Mouse (Mus musculus) forebrain, embryonic 15.5 days (tissue): ENCODE results near the gene B4galnt3. TPM values are rescaled to one million over a fixed set of nuclear protein-coding genes. Genes with fewer than 3 reads are reported as not detected.

Source experiments
- ATAC-seq: fragments of 200-750 bp; cut with Nextera tagmentation; replicated peaks from 2 replicates; pipeline ENCODE4 v1.8.0; 2017; ENCODE audit warnings: mild to moderate bottlenecking, moderate TSS enrichment, moderate library complexity
- H3K27ac ChIP-seq: fragments of 300-500 bp; sonication (generic); replicated peaks from 2 replicates; pipeline ENCODE4 v1.5.1; 2015; ENCODE audit warnings: mild to moderate bottlenecking, inconsistent platforms
- H3K27me3 ChIP-seq: fragments of 300-500 bp; sonication (generic); 2 replicates; pipeline ENCODE4 v1.6.1; 2015; ENCODE audit warnings: inconsistent platforms
- H3K36me3 ChIP-seq: fragments of 300-500 bp; sonication (generic); 2 replicates; pipeline ENCODE4 v1.6.1; 2015; ENCODE audit warnings: mild to moderate bottlenecking, inconsistent platforms
- H3K4me1 ChIP-seq: fragments of 300-500 bp; sonication (generic); 2 replicates; pipeline ENCODE4 v1.6.1; 2015; ENCODE audit warnings: inconsistent platforms
- H3K4me2 ChIP-seq: fragments of 300-500 bp; sonication (generic); replicated peaks from 2 replicates; pipeline ENCODE4 v1.6.1; 2015; ENCODE audit warnings: mild to moderate bottlenecking, inconsistent platforms
- H3K4me3 ChIP-seq: fragments of 300-500 bp; sonication (generic); 2 replicates; pipeline ENCODE4 v1.5.1; 2015; ENCODE audit warnings: mild to moderate bottlenecking, inconsistent platforms
- H3K9ac ChIP-seq: fragments of 300-500 bp; sonication (generic); replicated peaks from 2 replicates; pipeline ENCODE4 v1.6.1; 2015; ENCODE audit warnings: mild to moderate bottlenecking, inconsistent platforms
- H3K9me3 ChIP-seq: fragments of 300-500 bp; sonication (generic); 2 replicates; pipeline ENCODE4 v1.6.1; 2016; ENCODE audit warnings: inconsistent platforms
- WGBS: fragments of 180-500 bp; shearing (Covaris S2); methylation state at CpG from one replicate; pipeline ENCODE4 v1.1.7; 2015; ENCODE audit warnings: mixed read lengths; 5-methylcytosine and 5-hydroxymethylcytosine counted together
- polyA plus RNA-seq: library from polyadenylated mRNA; unstranded; fragments of >200 nt; fragmentation: Nextera tagmentation; extraction: Ambion mirVana; gene quantifications from 2 replicates; pipeline ENCODE4 v1.2.1, GENCODE M21; 2015

Gene B4galnt3
- polyA plus RNA-seq, 1 experiment from 2014 or later, result 0.10 TPM

GRCm38 (mm10) chr6:120179044-120179755, 115.2 kb downstream of the B4galnt3 start:
- Histone ChIP-seq H3K36me3 (no peaks in the 10 kb centered on the region), H3K9me3 (no peaks in the 10 kb centered on the region), H3K4me1 (no peaks in the 10 kb centered on the region), H3K27me3 (no peaks in the 10 kb centered on the region), H3K27ac (no peak overlapping the region), H3K4me3 (no peak overlapping the region), H3K4me2 (no peak overlapping the region), H3K9ac (no peak overlapping the region)
- no peak for ATAC-seq
- 89% methylated on average over 6 of the region's 6 CpGs for WGBS

DNA sequence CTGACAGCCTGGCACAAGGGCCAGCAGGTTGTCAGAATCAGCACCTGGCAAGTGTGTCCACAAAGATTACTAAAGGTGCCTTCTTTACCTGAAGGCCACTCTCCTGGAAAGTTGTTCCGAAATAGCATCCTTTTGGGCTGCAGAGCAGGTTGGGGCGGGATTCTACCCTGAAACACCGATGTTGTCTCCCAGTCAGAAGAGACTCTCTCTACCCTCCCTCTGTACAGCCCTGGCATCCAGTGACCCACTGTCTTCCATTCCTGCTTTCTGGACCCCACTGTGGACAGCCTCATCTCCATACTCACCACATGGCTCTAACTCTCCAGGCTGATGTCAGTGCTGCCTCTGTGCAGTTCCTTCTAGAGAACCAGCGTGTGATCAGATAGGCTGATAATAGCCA, 118.7 kb downstream of the B4galnt3 start:
- 94% methylated on average over 4 of the region's 4 CpGs for WGBS
- H3K27ac ChIP-seq, result no peak overlapping the region
- no peaks in the 10 kb centered on the region for H3K9me3 ChIP-seq
- H3K4me3 ChIP-seq, result no peak overlapping the region
- no peaks in the 10 kb centered on the region for H3K27me3 ChIP-seq
- ATAC-seq, result no peak
- no peaks in the 10 kb centered on the region for H3K36me3 ChIP-seq
- H3K4me2 ChIP-seq, result no peak overlapping the region
- no peaks in the 10 kb centered on the region for H3K4me1 ChIP-seq
- H3K9ac ChIP-seq, result no peak overlapping the region

GRCm38 (mm10) chr6:120174602-120175115, 119.7 kb downstream of the B4galnt3 start:
- H3K27me3 ChIP-seq, result no peaks in the 10 kb centered on the region
- no peak for ATAC-seq

GRCm38 (mm10) chr6:120174028-120174601, 120.2 kb downstream of the B4galnt3 start:
- H3K27ac ChIP-seq, result no peak overlapping the region
- H3K4me3 ChIP-seq, result no peak overlapping the region
- WGBS, result 85% methylated on average over 6 of the region's 6 CpGs
- ATAC-seq, result no peak
- H3K4me2 ChIP-seq, result no peak overlapping the region
- no peaks in the 10 kb centered on the region for H3K9me3 ChIP-seq
- no peaks in the 10 kb centered on the region for H3K4me1 ChIP-seq
- H3K36me3 ChIP-seq, result no peaks in the 10 kb centered on the region
- H3K27me3 ChIP-seq, result no peaks in the 10 kb centered on the region
- no peak overlapping the region for H3K9ac ChIP-seq

More at GRCm38 (mm10) chr6:120174602-120175115, 119.7 kb downstream of the B4galnt3 start:
- Histone ChIP-seq H3K4me3 (no peak overlapping the region), H3K27ac (no peak overlapping the region), H3K9ac (no peak overlapping the region), H3K4me2 (no peak overlapping the region), H3K36me3 (no peaks in the 10 kb centered on the region), H3K4me1 (no peaks in the 10 kb centered on the region), H3K9me3 (no peaks in the 10 kb centered on the region)
- 76% methylated on average over 7 of the region's 7 CpGs for WGBS

DNA sequence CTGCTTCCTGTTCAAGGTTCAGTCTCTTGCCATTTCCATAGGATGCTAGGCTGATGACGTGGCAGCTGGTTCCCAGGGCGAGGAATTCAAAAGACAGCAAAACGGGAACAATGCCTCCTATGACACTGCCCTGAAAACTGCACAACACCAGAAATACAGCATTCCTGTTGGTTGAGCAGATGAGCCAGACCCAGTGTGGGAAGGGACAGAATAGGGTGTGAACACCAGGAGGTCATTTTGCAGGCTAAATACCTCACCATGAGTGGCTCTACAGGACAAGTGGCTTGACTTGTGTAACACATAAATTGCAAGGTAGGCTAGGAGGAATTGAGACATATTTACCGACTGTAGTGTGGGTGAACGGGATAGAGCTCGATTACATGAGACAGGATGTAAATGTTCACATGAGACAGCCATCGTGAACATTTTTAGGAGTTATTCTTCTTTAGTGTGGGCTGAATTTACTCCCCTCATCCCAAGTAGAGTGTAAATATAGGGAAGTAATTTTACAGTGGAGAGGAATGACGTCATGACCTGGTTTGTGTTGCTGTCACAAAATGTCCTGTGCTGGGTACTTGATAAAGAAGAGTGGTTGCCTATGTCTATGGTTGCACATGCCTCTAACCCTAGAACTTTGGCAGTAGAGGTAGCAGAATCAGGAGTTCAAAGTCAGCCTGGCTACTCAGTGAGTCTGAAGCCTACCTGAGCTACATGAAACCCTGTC, 121.9 kb downstream of the B4galnt3 start:
- ATAC-seq, result no peak
- no peak overlapping the region for H3K27ac ChIP-seq
- no peak overlapping the region for H3K4me2 ChIP-seq
- H3K4me3 ChIP-seq, result no peak overlapping the region
- WGBS, result 81% methylated on average over 8 of the region's 8 CpGs
- H3K27me3 ChIP-seq, result no peaks in the 10 kb centered on the region
- no peak overlapping the region for H3K9ac ChIP-seq
- no peaks in the 10 kb centered on the region for H3K4me1 ChIP-seq
- H3K36me3 ChIP-seq, result no peaks in the 10 kb centered on the region
- no peaks in the 10 kb centered on the region for H3K9me3 ChIP-seq

DNA sequence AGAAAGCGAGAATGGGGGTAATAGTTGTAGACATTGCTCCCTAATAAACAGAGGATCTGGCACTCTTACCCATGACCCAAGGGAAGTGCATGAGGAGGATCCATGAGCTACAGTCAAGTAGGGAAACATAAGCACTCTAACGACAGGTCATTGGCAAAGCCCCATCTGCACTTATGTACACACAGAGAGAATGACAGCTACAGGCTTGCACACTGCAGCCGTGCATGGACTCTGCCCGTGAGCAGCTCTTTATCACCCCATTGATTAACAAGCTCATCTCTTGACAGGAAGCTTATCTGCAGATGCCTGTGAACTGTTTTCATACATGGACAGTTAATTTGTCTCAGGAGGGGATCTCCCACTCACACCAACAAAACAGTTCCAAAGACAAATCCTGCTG, 126.8 kb downstream of the B4galnt3 start:
- no peak overlapping the region for H3K27ac ChIP-seq
- ATAC-seq, result no peak
- no peak overlapping the region for H3K4me2 ChIP-seq
- no peak overlapping the region for H3K4me3 ChIP-seq
- no peaks in the 10 kb centered on the region for H3K36me3 ChIP-seq
- H3K9me3 ChIP-seq, result no peaks in the 10 kb centered on the region
- no peaks in the 10 kb centered on the region for H3K4me1 ChIP-seq
- 80% methylated on average over 4 of the region's 4 CpGs for WGBS
- no peaks in the 10 kb centered on the region for H3K27me3 ChIP-seq
- H3K9ac ChIP-seq, result no peak overlapping the region

DNA sequence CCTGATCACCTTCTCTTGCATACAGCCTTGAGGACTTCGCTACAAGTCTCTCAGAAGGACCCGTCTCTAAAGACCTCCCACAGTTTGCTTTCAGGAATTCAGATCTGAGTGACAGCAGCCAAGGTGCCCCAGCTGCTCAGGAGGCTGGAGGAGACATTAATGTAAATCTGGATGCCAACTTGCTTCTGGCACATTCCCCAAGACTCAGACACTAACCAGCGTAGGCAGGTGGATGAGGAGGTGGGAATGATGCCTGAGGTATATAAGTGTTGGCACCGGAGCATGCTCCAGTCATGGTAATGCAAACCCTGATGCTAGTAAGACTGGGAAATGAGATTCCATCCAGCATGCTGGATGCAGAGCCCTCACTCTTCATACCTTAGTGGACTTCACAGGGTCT, 129.6 kb downstream of the B4galnt3 start:
- no peak for ATAC-seq
- H3K4me3 ChIP-seq, result no peak overlapping the region

DNA sequence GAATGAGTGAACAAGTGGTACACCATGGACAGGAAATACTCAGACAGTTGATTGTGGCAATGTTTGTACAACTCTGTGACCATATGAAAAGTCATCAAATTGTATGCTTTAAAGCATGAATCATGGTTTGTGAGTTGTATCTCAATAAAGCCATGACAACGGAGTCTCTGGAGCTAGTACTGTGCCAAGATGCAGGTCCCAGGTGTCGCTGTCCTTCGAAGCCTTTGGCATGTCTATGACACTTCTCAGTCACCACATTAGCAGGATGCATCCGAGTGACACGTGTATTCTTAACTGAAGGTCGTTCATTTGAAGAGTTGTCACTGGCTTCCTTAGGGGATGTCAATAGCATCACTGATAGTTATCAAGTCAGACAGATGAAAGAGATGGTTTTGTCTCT, 131.4 kb downstream of the B4galnt3 start:
- Histone ChIP-seq H3K27ac (no peak overlapping the region), H3K9me3 (no peaks in the 10 kb centered on the region), H3K4me1 (peaks cover 18% of the 10 kb centered on the region), H3K27me3 (no peaks in the 10 kb centered on the region), H3K36me3 (no peaks in the 10 kb centered on the region), H3K4me3 (no peak overlapping the region), H3K9ac (no peak overlapping the region), H3K4me2 (no peak overlapping the region)
- 83% methylated on average over 6 of the region's 6 CpGs for WGBS
- no peak for ATAC-seq

More for the DNA sequence above, 129.6 kb downstream of the B4galnt3 start:
- no peak overlapping the region for H3K9ac ChIP-seq
- WGBS, result 78% methylated on average over 4 of the region's 4 CpGs
- H3K4me2 ChIP-seq, result no peak overlapping the region
- H3K36me3 ChIP-seq, result no peaks in the 10 kb centered on the region
- no peaks in the 10 kb centered on the region for H3K9me3 ChIP-seq
- H3K27me3 ChIP-seq, result no peaks in the 10 kb centered on the region
- peaks cover 5% of the 10 kb centered on the region for H3K4me1 ChIP-seq
- H3K27ac ChIP-seq, result no peak overlapping the region

GRCm38 (mm10) chr6:120159133-120159901, 135.0 kb downstream of the B4galnt3 start:
- H3K4me1 ChIP-seq, result peaks cover 31% of the 10 kb centered on the region
- ATAC-seq, result peak; percentile 89

DNA sequence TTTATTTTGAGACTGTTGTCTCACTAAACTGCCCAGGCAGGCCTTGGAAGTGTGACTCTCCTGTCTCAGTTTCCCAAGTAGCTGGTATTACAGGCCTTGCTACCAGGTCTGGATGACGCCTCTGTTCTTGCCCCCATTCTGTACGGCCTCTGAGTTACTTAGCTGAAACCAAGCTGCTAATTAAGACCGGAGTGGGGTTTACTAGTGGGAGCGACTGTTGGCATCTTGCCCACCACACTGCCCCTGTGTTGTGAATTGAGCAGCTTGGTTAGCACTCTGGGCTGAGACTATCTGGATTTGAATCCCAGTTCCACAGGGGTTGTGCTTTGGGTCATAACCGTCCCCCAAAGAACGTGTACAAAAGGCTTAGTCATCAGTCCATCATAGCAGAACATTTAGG, 136.9 kb downstream of the B4galnt3 start:
- no peak overlapping the region for H3K4me3 ChIP-seq
- peak; percentile 53 for ATAC-seq
- no peak overlapping the region for H3K27ac ChIP-seq
- H3K27me3 ChIP-seq, result no peaks in the 10 kb centered on the region
- no peaks in the 10 kb centered on the region for H3K36me3 ChIP-seq
- H3K4me1 ChIP-seq, result peaks cover 31% of the 10 kb centered on the region
- H3K9ac ChIP-seq, result no peak overlapping the region
- WGBS, result 19% methylated on average over 6 of the region's 6 CpGs
- H3K4me2 ChIP-seq, result no peak overlapping the region
- H3K9me3 ChIP-seq, result no peaks in the 10 kb centered on the region

More at GRCm38 (mm10) chr6:120159133-120159901, 135.0 kb downstream of the B4galnt3 start:
- WGBS, result 33% methylated on average over 9 of the region's 9 CpGs
- H3K9me3 ChIP-seq, result no peaks in the 10 kb centered on the region
- H3K4me3 ChIP-seq, result no peak overlapping the region
- H3K9ac ChIP-seq, result no peak overlapping the region
- no peaks in the 10 kb centered on the region for H3K27me3 ChIP-seq
- H3K27ac ChIP-seq, result peak overlapping the region; percentile 61
- no peaks in the 10 kb centered on the region for H3K36me3 ChIP-seq
- H3K4me2 ChIP-seq, result no peak overlapping the region

DNA sequence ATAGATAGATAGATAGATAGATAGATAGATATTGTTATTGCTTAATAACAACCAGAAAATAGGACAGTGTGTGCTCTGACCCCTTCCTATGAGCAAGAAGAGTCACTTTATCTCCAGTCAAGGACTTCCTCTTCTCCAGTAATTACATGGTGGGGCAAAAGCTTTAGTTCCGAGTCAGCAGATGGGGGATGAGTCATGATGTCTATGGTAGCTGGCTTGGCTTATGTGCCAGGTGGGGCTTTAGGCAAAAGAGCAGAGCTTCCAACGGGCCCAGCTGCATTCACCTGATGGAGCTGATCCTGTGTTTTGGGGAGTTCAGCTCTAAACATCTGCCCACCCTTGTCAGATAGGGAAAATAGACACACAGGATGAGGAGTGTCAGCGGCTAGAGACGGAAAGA, 138.8 kb downstream of the B4galnt3 start:
- Histone ChIP-seq H3K27me3 (no peaks in the 10 kb centered on the region), H3K9ac (no peak overlapping the region), H3K4me2 (no peak overlapping the region), H3K36me3 (no peaks in the 10 kb centered on the region), H3K4me1 (peaks cover 31% of the 10 kb centered on the region), H3K9me3 (no peaks in the 10 kb centered on the region), H3K4me3 (no peak overlapping the region), H3K27ac (no peak overlapping the region)
- WGBS, result 91% methylated on average over 4 of the region's 4 CpGs
- no peak for ATAC-seq
